Mouse (Mus musculus): ENCODE measurements around the gene Hmbs.
A peak's percentile ranks its signal among the peaks of the same experiment; 100 is the strongest.
"Not testable (repeated sequence)": the region's sequence is repeated elsewhere in the genome, so short reads cannot be mapped to it uniquely, and the experiment has no call there.

Gene Hmbs

GRCm38 (mm10) chr9:44343781-44344421 lies at the start of gene Hmbs:
Hmbs (minus strand) TSS chr9:44344228.
- peak; percentile 91 for DNase-seq (ENCODE audit: low read depth)

- peak; percentile 74 for DNase-seq (ENCODE audit: low read depth)
Measured at GRCm38 (mm10) chr9:44391466-44391865, 47.4 kb upstream of the Hmbs start.

- DNase-seq (ENCODE audit: low read depth), result peak; percentile 74
Measured at GRCm38 (mm10) chr9:44389273-44389672, 45.2 kb upstream of the Hmbs start.

GRCm38 (mm10) chr9:44387221-44387620 lies 43.2 kb upstream of the Hmbs start:
- DNase-seq (ENCODE audit: low read depth), result no peak

DNA sequence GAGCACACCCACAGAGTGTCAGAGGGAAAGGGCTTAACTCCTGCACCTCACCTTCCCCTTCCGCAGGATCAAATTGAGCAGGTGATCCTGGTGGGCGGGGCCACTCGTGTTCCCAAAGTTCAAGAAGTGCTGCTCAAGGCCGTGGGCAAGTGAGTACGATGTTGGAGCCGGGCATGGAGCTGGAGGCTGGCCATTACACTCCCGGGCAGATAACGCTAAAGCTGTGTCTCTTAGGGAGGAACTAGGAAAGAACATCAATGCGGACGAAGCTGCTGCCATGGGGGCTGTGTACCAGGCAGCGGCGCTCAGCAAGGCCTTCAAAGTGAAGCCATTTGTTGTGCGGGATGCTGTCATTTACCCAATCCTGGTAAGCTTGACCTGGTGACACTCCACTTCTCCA lies 40.6 kb upstream of the Hmbs start:
- no peak for DNase-seq (ENCODE audit: low read depth)

DNA sequence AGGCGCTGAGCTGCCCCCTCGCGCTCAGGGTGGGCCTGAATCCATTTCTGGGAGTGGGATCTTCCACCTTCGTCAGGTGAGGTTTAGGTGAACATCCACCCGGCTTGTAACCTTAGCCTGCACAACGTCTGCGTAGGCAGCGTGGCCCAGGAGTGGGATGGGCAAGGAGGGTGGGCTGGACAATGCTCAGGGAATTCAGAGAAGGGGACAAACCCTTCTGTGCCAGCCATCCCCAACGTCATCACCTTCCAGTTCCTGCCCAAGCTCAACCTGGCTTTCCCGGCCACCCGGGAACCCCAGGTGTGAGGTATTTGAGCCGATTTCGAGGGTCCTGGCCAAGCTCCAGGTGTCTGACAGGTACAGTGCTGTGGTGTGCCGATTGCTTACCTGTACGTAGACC lies 35.8 kb upstream of the Hmbs start:
- DNase-seq (ENCODE audit: low read depth), result no peak

GRCm38 (mm10) chr9:44379054-44379834 lies 35.2 kb upstream of the Hmbs start, which contains the start of gene Hyou1:
Hyou1 (plus strand) TSS chr9:44379490.
- peak; percentile 99 for DNase-seq (ENCODE audit: low read depth)

DNA sequence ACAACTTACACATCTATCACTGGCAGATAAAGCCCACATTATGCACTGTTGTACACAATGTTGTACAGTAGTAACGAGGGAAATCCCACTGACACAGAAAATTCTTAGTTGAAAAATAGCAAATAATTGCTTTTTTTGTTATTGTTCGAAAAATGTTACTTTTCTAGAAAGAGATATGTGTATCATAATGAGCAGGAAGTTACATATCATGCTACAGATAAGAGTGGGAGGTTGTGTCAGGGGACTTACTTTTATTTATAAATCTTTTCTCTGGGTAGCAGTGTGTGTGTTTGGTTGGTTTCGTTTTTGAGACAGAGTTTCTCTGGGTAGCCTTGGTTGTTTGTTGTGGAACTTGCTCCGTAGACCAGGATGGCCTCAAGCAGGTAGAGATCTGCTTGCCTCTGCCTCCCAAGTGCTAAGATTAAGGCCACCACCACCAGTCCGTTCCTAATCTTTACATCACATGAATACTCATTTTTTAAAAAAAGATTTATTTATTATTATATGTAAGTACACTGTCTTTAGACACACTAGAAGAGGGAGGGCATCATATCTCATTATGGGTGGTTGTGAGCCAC lies 34.2 kb upstream of the Hmbs start:
- DNase-seq (ENCODE audit: low read depth), result peak; percentile 55

GRCm38 (mm10) chr9:44377335-44377734 lies 33.3 kb upstream of the Hmbs start:
- not testable (repeated sequence) for DNase-seq (ENCODE audit: low read depth)

DNA sequence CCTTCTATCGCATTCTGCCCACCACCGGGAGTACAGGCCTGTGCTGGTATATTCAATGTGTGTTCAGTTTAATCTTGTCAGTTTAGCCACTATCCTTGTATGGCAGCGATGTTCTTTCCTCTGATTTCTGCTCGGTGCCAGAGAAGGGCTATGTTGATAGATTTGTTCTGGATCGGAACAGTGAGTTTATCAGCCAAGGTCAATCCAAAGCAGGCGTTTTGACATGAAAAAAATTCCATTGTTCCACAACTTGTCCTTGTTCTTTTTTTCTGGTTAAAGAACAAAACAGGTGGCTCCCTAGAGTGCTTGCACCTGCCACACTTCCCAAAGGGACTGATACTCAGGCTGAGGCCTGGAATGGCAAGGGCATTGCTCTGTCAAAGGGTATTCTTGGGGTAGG lies 32.1 kb upstream of the Hmbs start:
- no peak for DNase-seq (ENCODE audit: low read depth)

- no peak for DNase-seq (ENCODE audit: low read depth)
Measured at GRCm38 (mm10) chr9:44373386-44373785, 29.4 kb upstream of the Hmbs start.

- DNase-seq (ENCODE audit: low read depth), result peak; percentile 65
Measured at GRCm38 (mm10) chr9:44364480-44364879, 20.5 kb upstream of the Hmbs start.

DNA sequence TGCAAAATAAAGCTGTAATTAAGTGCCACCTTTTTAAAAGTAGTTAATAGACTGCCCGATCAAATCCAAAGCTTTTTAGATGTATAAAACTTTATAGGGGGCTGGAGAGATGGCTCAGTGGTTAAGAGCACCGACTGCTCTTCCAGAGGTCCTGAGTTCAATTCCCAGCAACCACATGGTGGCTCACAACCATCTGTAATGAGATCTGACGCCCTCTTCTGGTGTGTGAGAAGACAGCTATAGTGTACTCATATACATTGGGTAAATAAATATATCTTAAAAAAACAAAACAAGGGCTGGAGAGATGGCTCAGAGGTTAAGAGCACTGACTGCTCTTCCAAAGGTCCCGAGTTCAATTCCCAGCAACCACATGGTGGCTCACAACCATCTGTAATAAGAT lies 17.9 kb upstream of the Hmbs start:
- not testable (repeated sequence) for DNase-seq (ENCODE audit: low read depth)

DNA sequence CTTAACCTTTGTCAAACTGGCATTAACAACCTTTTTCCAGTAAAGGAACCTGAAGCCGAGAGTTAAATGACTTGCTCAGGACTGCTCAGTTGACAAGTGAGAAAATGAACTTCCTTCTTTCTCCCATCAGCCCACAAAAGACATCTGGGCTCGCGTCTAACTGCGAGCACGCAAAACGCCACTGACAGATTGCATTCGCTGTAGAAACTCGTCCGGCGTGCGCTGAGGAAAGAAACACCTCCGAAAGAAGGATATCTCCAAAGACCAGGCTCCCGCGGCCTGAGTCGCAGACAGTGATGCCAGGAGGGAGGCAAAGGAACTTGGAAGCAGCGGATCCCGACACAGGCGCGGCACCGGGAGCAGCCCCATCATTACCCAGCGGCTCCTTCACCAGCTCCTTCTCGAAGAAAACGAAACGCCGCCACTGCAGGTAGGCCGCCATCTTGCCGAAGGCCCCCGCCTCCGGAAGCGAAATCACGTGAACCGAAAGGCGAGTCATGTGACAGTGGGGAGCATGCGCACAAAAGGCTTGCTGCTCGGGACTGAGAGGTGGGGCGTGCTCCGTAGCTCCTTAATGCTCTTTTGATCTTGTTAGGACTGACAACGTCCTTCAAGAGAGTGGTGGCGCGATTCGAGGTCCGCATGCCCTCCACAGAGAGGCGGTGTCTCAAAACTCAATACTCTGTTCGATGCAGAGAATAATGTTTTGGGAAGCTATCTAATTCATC lies 17.3 kb upstream of the Hmbs start, which contains the start of gene Vps11:
Gene Vps11 (minus strand): TSS at position 481 of the 728 bp plus-strand sequence.
- DNase-seq (ENCODE audit: low read depth), result peak; percentile 98

GRCm38 (mm10) chr9:44357207-44357606 lies 13.2 kb upstream of the Hmbs start:
- DNase-seq (ENCODE audit: low read depth), result peak; percentile 70

DNA sequence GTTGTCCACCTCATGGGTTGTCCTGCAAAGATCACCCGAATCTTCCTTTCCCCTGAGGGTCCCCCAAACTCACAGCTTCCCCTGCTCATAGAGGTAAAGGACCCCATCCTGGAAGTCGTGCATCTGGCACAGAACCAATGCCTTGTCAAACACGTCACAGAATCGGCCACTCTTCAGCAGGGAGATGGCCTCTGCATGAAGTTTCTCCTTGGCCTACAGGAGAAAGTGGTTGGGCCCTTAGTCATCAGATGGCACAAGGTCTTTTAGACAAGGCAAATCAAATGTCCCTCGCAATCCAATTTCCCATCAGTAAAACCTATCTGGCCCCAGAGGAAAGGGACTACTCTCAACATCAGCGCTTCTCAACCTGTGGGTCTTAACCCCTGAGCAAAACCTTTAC lies 9.1 kb upstream of the Hmbs start:
- no peak for DNase-seq (ENCODE audit: low read depth)

- no peak for DNase-seq (ENCODE audit: low read depth)
Measured at GRCm38 (mm10) chr9:44352337-44352736, 8.3 kb upstream of the Hmbs start.

GRCm38 (mm10) chr9:44351396-44351795 lies 7.4 kb upstream of the Hmbs start:
- DNase-seq (ENCODE audit: low read depth), result no peak

- DNase-seq (ENCODE audit: low read depth), result no peak
Measured at GRCm38 (mm10) chr9:44348546-44348945, 4.5 kb upstream of the Hmbs start.

DNA sequence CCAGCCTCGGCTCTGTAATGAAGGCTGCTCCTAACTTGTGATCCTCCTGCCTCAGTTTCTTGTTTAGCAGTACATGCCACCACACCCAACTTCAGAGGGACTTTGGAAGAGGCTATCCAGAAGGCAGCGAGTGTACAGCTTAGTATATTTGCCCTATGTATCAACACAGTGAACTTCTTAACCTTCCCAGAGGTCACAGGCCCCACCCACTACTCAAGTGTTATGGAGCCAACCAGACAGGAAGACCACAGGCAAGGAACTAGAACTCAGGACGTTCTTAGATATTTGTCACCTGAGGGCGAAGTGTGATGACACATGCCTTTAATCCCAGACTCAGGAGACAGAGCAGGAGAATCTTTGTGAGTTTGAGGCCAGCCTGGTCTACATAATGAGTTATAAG lies 3.6 kb upstream of the Hmbs start:
- DNase-seq (ENCODE audit: low read depth), result no peak

DNA sequence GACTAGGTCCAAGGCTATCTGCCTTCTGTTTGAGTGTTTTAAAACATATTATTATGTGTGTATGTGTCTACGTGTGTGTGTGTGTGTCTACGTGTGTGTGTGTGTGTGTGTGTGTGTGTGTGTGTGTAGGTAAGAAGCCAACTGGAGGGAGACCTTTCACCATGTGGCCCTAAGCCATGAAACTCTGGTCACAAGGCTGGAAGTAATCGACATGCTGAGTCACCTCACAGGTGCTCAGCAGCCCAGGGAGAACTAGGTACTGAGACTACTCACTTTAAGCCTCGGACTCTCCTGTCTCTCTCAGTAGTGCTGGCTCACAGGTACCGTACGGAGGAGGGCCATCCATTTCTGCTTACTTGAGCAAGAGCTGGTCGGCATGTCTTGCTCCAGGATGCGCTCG lies 3.1 kb upstream of the Hmbs start:
- no peak for DNase-seq (ENCODE audit: low read depth)
